Mouse (Mus musculus) erythroblast, embryonic 14.5 days (primary cell): ENCODE measurements at regions not wholly inside any gene's neighbourhood (a gene's known extent, or its start where the extent isn't known, plus 50 kb on each side); places are given as distances from the start of the nearest gene placed in this dataset.

Experiments
- H3K27me3 ChIP-seq: 2 replicates; pipeline ENCODE4 v1.6.1; 2012; ENCODE audit warnings: inconsistent platforms; ENCODE audit not compliant: control insufficient read depth
- H3K36me3 ChIP-seq: 2 replicates; pipeline ENCODE4 v1.6.1; 2012; ENCODE audit warnings: mild to moderate bottlenecking, inconsistent platforms; ENCODE audit not compliant: control insufficient read depth
- H3K4me1 ChIP-seq: 2 replicates; pipeline ENCODE4 v1.6.1; 2012; ENCODE audit warnings: inconsistent platforms; ENCODE audit not compliant: control insufficient read depth
- H3K4me3 ChIP-seq: replicated peaks from 2 replicates; pipeline ENCODE3; 2012; ENCODE audit warnings: moderate library complexity, mild to moderate bottlenecking, inconsistent platforms
- H3K9me3 ChIP-seq: 2 replicates; pipeline ENCODE4 v1.6.1; 2012; ENCODE audit warnings: low read length, inconsistent platforms, mixed read lengths; ENCODE audit not compliant: control insufficient read depth
- GATA1 ChIP-seq: IDR thresholded peaks from 2 replicates; pipeline ENCODE4 v1.6.1; 2012; ENCODE audit warnings: low read length, inconsistent platforms, mixed read lengths
- TAL1 ChIP-seq: IDR thresholded peaks from 3 replicates; pipeline ENCODE4 v1.6.1; 2012; ENCODE audit warnings: low read length, inconsistent platforms, mixed read lengths

DNA sequence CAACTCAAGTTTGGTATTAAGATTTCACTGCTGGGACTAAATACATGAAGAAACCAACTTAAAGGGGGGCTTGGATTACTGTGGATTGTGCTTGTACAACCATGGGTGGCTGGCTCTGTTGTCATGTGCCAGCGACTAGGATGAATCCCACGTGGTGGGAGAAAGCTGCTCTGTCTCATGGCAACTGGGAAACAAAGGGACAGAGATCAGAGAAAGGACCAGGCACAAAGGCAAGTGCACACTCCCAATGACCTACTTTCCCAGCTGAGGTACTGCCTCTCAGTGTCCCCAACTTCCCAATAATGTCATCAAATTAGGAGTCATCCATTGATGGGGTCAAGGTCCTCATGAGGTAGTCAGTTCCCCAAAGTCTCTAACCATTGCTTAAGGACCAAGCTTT lies 337.4 kb downstream of the Rps24 start:
- Histone ChIP-seq H3K9me3 (no peaks in the 10 kb centered on the region), H3K4me3 (no peak overlapping the region), H3K36me3 (no peaks in the 10 kb centered on the region), H3K4me1 (no peaks in the 10 kb centered on the region), H3K27me3 (no peaks in the 10 kb centered on the region)
- TF ChIP-seq GATA1 (no peak), TAL1 (no peak)

DNA sequence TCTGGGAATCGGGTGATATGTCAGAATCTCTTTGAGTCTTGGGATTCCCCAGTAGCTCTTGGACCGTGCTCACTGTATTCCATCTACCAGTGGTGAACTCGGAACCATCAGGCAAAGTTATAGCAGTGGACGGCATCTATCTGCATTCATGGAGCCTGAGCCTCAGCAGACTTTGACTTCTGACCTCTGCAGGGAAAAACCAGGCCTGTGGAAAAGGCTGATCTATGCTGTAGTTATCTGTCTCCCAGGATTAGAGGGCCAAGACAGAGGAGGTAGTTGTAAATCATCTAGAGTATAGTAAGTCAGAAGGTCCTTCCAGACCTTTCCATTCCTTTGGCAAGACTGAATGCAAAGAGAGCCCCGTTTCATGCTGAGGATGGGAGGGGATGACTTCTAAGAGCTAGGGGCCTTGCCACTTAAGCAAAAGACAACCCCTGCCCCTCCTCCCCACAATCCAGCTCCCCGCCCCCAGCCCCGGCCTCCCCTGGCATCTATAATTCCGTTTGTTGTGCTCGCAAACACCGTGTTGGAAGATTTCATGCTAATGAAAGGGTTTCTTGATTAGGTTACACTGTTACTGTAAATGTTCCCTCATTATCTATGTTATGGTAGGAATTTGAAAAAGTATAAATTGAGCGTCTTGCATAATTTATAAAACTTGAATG lies 338.9 kb downstream of the Rps24 start:
- no peaks in the 10 kb centered on the region for H3K9me3 ChIP-seq
- no peaks in the 10 kb centered on the region for H3K36me3 ChIP-seq
- no peak overlapping the region for H3K4me3 ChIP-seq
- TF ChIP-seq TAL1 (no peak), GATA1 (no peak)
- no peaks in the 10 kb centered on the region for H3K27me3 ChIP-seq
- no peaks in the 10 kb centered on the region for H3K4me1 ChIP-seq

DNA sequence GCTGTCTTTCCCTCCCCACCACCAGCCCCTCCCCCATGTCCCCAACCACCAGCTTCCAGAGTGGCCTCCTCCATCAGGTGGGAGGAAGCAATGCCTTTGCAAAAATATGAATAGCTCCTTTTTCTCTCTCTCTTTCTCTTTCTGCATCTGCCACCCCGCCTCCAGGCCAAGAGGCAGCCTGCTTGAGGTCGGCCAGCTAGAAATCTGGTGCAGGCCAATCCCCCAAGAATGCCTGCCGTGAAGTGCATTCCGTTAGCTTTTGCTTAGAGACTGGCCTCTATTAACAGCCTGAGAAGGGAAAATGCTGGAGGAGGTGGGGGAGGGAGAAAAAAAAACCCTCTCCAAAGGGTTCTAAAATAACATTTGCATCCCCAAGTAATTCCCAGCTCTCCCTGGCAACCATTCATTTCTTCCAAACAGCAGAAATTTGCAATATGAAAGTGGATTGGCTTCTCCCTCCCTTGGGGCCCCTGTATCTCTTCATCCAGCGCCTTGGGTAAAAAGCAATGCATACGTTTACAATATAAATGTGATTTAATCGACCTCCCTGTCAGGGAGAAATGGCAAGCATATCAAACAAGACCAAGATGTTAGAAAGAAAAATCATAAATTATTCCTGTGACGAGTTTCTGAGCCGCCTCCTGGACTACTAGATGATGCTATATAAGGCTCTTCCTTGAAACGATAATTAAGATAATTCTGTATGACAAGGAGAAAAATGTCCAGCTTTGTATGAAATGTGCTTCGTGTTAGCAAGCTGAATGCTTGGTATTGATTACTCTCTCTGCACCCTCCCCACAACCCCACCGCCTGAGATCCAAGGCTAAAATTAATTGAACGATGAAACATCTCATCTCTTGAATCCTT lies 339.8 kb downstream of the Rps24 start:
- Histone ChIP-seq H3K4me1 (no peaks in the 10 kb centered on the region), H3K4me3 (no peak overlapping the region), H3K27me3 (no peaks in the 10 kb centered on the region), H3K36me3 (no peaks in the 10 kb centered on the region), H3K9me3 (no peaks in the 10 kb centered on the region)
- TF ChIP-seq GATA1 (no peak), TAL1 (no peak)

DNA sequence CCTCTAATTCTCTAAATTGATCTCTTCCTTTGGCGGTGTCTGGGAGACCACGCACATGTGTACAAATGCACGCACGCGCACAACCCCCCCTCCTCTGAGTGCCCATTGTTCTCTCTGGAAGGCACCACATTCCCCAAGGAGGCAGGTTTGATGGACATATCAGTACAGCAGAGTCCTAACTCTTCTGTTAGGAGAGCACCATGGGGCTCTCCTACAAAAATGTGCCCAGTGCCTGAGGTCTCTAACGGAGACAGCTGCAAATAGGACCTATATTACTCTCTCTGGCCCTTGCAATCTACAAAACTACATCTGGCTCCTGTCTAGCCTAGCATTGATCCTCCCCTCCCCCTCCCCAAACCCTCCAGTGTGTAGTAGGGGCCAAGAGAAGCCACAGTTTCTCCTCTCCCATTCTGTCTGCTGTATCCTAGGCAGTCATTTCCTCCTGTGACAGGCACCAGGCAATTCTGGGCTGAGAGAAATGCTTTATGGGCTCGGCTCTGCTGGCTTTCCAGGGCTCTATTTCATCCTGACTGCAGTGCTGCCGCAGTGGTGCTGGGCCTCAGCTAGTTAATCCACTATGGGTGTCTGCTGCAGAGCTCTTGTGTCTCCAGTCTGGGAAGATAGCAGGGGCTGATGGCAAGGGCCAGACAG lies 340.6 kb downstream of the Rps24 start:
- H3K4me3 ChIP-seq = no peak overlapping the region
- no peaks in the 10 kb centered on the region for H3K4me1 ChIP-seq
- TF ChIP-seq TAL1 = no peak
- TF ChIP-seq GATA1 = no peak
- no peaks in the 10 kb centered on the region for H3K27me3 ChIP-seq
- no peaks in the 10 kb centered on the region for H3K36me3 ChIP-seq
- H3K9me3 ChIP-seq = no peaks in the 10 kb centered on the region

DNA sequence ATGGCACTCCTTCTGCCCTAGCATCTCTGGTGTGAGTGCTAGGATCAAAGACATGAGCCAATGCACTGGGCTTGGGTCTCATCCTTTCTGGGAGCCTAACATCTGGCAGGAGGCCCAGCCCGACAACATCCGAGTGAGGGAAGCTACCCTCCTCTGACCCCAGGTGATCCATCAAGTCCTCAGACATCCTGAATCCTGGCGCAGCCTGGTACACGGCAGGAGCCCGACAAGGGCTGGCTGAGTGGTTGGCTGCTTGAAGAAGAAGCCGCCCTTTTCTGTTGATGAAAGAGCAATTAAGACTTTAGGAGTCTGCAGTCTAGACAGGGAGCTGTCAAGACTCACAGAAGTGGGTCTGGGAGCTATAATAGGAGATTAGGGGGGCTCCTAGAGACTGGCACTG lies 342.1 kb downstream of the Rps24 start:
- TF ChIP-seq GATA1 (no peak), TAL1 (no peak)
- Histone ChIP-seq H3K9me3 (no peaks in the 10 kb centered on the region), H3K36me3 (no peaks in the 10 kb centered on the region), H3K27me3 (no peaks in the 10 kb centered on the region), H3K4me1 (no peaks in the 10 kb centered on the region), H3K4me3 (no peak overlapping the region)

DNA sequence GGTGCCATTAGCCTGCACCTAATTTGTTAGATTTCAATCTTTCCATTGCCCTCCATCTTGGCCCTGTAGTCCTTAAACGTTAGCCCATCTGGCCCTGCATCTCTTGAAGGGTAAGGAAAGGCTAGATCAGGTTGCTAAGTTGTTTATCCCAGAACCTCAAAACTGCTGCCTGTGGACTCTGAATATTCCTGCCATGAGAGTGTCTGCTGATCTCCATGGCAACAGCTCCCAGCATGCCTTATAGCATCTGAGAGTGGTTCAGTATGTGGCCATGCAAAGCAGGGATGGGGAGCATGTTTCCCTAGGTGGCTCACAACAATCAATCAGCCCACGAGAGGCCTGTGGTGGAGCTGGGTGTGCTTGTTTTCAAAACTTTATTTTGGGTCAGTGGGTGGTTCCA lies 346.3 kb downstream of the Rps24 start:
- TF ChIP-seq GATA1 (no peak), TAL1 (no peak)
- no peaks in the 10 kb centered on the region for H3K4me1 ChIP-seq
- H3K27me3 ChIP-seq = no peaks in the 10 kb centered on the region
- H3K4me3 ChIP-seq = no peak overlapping the region
- H3K9me3 ChIP-seq = no peaks in the 10 kb centered on the region
- no peaks in the 10 kb centered on the region for H3K36me3 ChIP-seq

DNA sequence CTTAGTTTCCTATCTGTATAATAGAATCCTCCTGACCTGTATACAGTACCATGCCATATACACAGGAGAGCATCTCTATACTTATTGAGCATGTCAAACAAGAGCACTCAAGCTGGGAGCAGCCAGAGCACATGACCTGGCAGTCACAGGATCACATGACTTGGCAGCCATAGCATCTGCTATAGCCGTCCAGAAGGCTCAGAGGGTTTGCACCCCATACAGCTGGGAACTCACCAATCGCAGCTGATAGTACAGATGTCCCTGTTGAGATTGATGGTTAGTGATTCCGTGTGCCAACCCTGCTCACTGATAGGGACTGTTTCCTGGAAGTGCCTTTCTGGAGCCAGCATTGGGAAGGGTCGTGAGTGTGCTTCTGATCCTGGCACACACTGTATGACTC lies 351.3 kb downstream of the Rps24 start:
- no peaks in the 10 kb centered on the region for H3K27me3 ChIP-seq
- H3K9me3 ChIP-seq = no peaks in the 10 kb centered on the region
- TF ChIP-seq TAL1 (no peak), GATA1 (no peak)
- H3K4me3 ChIP-seq = no peak overlapping the region
- no peaks in the 10 kb centered on the region for H3K4me1 ChIP-seq
- H3K36me3 ChIP-seq = no peaks in the 10 kb centered on the region

DNA sequence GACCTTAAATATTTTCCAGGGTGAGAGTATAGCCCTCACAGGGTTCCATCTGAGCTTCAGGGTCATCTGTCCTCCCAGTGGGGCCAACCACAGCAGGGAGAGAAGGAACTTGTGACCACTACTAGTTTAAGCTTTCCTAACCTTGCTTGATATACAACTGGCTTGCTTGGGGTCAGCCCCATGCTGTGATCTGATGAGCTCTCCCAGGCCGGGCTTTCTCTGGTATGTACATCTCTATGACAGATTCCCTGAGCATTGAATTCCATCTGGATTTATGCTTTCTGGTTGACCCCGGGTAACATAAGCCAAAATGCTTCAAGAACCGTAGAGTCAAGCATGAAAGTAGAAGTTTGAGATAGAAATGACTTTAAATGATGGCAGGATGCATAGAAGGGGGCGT lies 352.1 kb downstream of the Rps24 start:
- H3K9me3 ChIP-seq = no peaks in the 10 kb centered on the region
- H3K27me3 ChIP-seq = no peaks in the 10 kb centered on the region
- H3K36me3 ChIP-seq = no peaks in the 10 kb centered on the region
- H3K4me1 ChIP-seq = no peaks in the 10 kb centered on the region
- no peak overlapping the region for H3K4me3 ChIP-seq
- TF ChIP-seq GATA1 (no peak), TAL1 (no peak)
